Mouse (Mus musculus): Measurements from ENCODE around the gene Fiz1.

- TF ChIP-seq POLR2A (IDR thresholded peaks at IDR 0.05; ENCODE audit: control insufficient read depth, extremely low read depth, insufficient read depth, low read length, poor library complexity): no peak
- no peak for TF ChIP-seq CTCF (IDR thresholded peaks at IDR 0.05; ENCODE audit: borderline replicate concordance, control insufficient read depth, extremely low read depth, insufficient read depth, low read length, poor library complexity)
These were observed 6.3 kb downstream of the Fiz1 start for GRCm38 (mm10) chr7:5008229-5008628.

Measured in thymus, adult 2 months (tissue).